Mouse (Mus musculus) heart, postnatal 14 days (tissue): ENCODE results near the gene Snurf. TPM values are rescaled to one million over a fixed set of nuclear protein-coding genes. Genes with fewer than 3 reads are reported as not detected.

Experiments used
- DNase-seq, 2 experiments: peaks; one replicate each; pipeline ENCODE4 v3.0.0; 2021 to 2022
- intact Hi-C: fragments of 180-260 bp; cut with DNase I; formaldehyde crosslinking; loops from one replicate; pipeline ENCODE4 v1.15.1; 2025
- long read RNA-seq, 2 experiments: library from polyadenylated mRNA; stranded (forward); transcript quantifications; one replicate each; pipeline ENCODE4 v2.0.0; 2021
- total RNA-seq, 2 experiments: library from RNA; stranded (reverse); gene quantifications; 2 replicates each; pipeline ENCODE4 v1.2.3; 2021

Gene Snurf
- total RNA-seq = 100 to 1,000 TPM; 355 to 375 TPM
- long read RNA-seq, experiment 1 = 0 reads
- long read RNA-seq, experiment 2 = 0 reads

DNA sequence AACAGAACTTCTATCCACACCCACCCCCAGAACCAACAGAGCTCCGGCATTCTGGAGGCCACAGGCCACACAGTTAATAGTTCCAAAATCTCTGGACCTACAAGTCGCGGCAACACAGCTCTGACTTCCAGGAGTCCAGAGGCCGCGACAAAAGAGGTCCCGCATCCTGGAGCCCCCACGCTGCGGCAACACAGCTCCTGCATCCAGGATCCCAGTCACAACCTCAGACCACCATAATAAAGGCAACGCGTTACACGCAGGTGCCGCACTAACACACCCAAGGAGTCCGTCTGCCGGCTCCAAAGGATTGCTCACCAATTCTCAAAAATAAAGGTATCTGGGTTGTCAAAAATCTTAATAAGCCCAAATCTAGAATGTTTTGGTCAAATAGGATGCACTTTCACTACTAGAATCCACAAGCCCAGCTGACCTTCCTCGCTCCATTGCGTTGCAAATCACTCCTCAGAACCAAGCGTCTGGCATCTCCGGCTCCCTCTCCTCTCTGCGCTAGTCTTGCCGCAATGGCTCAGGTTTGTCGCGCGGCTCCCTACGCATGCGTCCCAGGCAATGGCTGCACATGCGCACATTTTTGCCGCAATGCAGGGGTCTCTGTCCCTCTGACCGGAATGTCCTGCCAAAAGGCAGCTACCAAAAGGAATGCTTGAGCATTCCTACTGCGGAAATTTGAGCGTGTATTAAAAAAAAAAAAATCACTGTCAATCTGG lies at the start of gene Snurf, which contains the start of gene Gm38393:
Gene Snurf, minus strand, starts transcription at position 444 of the 725 bp plus-strand sequence.
Gene Gm38393, minus strand, starts transcription at position 459 of the 725 bp plus-strand sequence.
- DNase-seq = peak; percentile 58 to 73
- intact Hi-C loops = no loop called here

DNA sequence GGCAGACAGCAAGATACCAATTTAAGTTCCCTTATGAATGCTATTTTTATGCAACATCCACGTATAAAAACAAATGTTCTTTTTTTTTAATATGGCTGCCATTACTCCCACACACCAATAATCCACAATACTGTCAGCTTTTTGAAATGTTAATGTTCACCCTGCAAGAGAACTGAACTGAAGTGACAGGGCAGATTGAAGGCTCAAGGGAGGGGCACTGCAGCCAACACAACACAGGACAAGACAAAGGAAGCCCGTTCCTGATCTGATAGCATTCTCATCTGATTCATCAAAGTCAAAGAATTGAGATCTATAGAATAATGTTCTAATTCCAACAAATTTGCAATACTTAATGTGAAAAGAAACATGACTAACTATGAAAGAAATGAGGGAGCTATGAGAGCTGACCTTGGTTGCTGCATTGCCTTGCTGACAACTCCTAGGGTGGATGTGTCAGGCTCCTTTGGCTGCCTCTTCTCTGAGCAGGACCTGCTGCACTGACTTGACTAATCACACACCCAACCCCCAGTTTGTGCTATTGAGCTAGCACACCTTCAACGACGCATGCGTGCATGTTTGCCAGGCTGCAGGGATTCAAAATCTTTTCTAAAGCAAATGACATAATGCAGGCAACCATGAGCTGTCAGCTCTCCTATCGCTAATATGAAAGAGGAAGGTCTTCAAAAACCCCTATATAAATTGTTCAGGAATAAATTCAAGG lies 42.8 kb upstream of the Snurf start:
- DNase-seq = peak in 1 of 2 experiments; percentile 0
- intact Hi-C loops = no loop called here

DNA sequence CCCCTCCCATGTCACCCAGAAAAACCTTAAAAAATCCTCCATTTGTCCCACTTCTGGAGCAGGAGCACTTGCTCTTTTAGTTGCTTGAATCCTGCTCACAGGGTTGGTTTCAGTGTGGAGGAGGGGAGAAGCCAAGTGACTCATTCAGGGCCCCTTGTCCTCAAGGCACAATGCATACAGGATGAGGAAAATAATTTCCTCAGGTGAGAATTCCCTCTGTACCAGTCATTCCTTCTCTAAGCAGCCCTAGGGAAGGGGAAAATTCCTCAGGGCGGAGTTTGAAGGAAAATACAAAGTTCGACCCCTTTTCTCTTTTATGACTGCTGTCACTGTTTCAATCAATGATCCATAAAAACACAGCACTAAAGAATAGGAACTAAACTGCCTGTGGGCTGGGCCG lies 8.3 kb upstream of the Snurf start:
- intact Hi-C loops = no loop called here
- DNase-seq = no peak

DNA sequence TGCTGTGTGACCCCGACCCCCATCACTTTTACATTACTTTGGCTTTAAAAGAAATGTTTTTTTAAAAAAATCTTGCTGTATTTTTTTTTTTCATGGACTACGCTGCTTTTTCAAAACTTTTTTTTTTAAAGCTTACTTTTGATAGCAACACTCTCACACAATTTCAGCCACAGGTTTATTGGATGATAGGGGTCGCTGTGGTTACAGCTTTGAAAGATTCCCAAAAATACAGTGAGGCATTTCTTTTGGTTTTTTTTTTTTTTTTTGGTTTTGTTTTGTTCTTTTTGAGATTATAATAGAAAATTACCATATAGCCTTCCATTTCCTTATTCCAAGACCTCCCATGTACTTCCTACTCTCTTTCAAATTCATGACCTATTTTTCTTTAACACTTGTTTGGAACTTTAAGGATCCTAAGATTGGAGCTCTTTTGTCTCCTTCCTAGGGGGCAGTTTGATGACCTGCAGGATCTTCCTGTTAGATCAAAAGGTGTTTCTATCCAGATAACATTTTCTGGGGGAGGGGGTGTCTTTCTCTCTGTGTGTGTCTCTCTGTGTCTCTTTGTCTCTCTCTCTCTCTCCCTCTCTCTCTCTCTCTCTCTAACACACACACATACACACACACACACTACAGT lies 3.0 kb upstream of the Snurf start:
- intact Hi-C loops = no loop called here
- DNase-seq = no peak

DNA sequence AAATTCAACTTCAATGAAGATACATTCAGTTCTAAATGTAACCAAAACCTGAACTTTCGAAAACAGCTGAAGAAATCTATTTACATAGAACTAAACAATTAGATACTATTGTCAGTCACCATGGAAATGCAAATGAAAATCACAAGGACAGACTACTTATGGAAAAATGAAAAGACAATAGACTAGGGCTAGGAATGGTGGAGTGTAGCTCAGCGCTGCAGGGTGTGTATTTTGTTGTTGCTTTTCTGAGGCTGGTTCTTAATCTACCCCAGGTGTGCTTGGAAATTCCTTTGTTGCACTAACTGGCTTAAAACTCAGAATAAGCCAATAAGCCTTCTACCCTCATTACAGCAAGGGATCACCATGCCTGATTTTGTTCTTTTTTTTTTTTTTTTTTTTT lies 1.4 kb upstream of the Snurf start:
- intact Hi-C loops = no loop called here
- no peak for DNase-seq

- DNase-seq = peak; percentile 6 to 11
- intact Hi-C loops = no loop called here
These were observed 786 bp downstream of the Snurf start for GRCm38 (mm10) chr7:60003921-60004605.

DNA sequence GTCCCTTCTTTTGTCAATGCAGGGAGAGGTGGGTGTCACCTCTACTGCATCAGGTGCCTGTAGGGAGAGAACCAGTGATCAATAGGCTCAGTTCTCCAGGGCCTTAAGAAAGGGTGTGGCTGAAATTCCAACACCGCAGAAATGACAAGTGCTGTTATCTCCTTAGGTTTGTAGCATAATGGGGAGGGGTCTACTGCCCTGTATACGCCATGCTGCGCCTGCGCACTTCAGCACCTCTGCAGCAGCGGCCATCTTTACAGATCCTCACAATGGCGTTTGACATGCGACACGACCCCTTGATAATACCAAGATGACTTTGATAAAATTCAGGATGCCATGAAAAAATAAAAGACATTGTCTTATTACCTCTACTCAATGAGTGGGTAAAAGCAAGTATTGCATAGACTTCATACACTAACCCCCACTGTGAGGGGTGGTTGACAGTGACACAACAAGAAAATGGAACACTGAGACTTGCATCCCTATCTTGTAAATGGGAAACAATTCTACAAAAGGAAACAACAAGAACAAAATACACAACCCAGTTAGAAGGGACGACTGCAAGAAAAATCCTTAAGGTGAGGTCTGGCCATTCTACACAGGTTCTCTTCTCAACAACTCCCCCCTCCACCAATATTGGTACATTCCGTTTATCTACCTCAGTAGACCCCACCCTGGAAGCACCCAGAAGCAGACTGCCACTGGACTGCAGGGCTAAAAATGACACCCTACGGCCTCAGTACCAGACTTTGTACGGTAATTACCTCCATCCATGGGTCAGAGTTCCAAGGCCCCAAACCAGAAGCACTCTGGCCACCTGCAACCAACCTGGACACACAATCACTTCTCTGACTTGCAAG lies 1.6 kb downstream of the Snurf start:
- peak in 1 of 2 experiments; percentile 3 for DNase-seq
- intact Hi-C loops = no loop called here

GRCm38 (mm10) chr7:59978646-59979045 lies 26.2 kb downstream of the Snurf start:
- no peak for DNase-seq
- intact Hi-C loops = no loop called here

Other genes with a start within 250 kb of the Snurf start
- gene Gm38393, start within 50 bp of the Snurf start, total RNA-seq = 10 to 100 TPM in 1 of 2 experiments, 1 to 10 TPM in 1; 6.9 to 10.6 TPM
- gene Snrpn, start 135.2 kb upstream of the Snurf start, total RNA-seq = 100 to 1,000 TPM; 134 to 144 TPM